Mouse (Mus musculus): Measurements from ENCODE around the gene Adora3.
A peak's percentile ranks its signal among the peaks of the same experiment; 100 is the strongest.
"Not testable (repeated sequence)": the region's sequence is repeated elsewhere in the genome, so short reads cannot be mapped to it uniquely, and the experiment has no call there.

Adora3 gene

GRCm38 (mm10) chr3:105901468-105901867 lies 30.8 kb downstream of the Adora3 start:
- DNase-seq (ENCODE audit: low read depth, low spot score), result no peak

GRCm38 (mm10) chr3:105904213-105904612 lies 33.6 kb downstream of the Adora3 start:
- DNase-seq (ENCODE audit: low read depth, low spot score), result no peak

GRCm38 (mm10) chr3:105904721-105905120 lies 34.1 kb downstream of the Adora3 start:
- DNase-seq (ENCODE audit: low read depth, low spot score), result no peak

DNA sequence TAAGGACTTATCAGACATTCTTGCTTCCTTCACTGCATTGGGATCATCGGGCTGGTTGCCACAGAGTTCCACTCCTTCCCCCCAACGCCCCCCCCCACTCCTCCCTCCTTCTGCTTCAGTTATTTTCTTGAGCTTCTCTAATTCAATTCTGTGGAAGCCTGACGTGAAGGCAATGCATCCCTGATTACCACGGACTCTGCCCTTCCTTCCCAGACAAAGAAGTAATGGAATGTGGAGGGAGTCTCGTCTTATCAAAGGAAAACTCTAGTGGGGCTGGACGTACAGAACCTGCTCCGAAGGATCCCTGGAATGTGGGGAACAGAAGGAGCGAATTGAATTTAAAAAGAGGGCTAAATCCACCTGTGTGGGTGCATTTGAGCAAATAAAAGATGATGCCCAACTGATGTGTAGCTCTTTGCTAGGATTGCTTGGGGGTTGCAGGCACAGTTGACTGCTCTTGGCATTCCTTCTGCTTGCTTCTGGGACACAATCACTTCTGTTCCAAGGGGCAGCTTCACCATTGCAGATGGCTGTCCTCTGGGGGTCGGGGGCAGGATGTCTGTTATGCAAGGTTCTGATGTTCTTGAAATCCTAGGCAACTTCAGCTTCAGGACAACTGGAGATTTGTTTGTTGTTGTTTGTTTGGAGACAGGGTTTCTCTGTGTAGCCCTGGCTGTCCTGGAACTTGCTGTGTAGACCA lies 37.4 kb downstream of the Adora3 start:
- no peak for DNase-seq (ENCODE audit: low read depth, low spot score)

- no peak for DNase-seq (ENCODE audit: low read depth, low spot score)
Measured at GRCm38 (mm10) chr3:105908976-105909375, 38.3 kb downstream of the Adora3 start.

GRCm38 (mm10) chr3:105910519-105911190 lies 40.0 kb downstream of the Adora3 start:
- DNase-seq (ENCODE audit: low read depth, low spot score), result peak; percentile 62

GRCm38 (mm10) chr3:105912097-105912880 lies 41.6 kb downstream of the Adora3 start:
- no peak for DNase-seq (ENCODE audit: low read depth, low spot score)

- DNase-seq (ENCODE audit: low read depth, low spot score), result no peak
Measured at GRCm38 (mm10) chr3:105913839-105914681, 43.4 kb downstream of the Adora3 start.

DNA sequence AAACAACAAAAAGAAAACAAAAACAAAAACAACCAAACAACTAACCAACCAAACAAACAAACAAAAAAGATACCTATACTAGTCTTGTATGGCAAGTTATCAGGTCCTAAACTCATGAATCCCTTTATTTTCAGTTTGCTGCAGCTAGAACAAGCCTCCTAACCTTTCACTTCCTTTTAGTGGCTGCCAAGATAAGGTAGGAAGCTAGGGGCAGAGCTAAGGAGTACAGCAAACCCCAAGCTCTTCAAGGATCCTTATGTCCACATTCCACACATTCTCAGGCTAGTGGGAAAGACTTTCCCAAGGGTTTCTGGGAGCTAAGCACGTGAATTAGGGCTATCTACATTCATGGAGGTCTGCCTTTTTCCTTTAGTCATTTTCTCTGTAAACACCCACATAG lies 44.6 kb downstream of the Adora3 start:
- DNase-seq (ENCODE audit: low read depth, low spot score), result no peak

DNA sequence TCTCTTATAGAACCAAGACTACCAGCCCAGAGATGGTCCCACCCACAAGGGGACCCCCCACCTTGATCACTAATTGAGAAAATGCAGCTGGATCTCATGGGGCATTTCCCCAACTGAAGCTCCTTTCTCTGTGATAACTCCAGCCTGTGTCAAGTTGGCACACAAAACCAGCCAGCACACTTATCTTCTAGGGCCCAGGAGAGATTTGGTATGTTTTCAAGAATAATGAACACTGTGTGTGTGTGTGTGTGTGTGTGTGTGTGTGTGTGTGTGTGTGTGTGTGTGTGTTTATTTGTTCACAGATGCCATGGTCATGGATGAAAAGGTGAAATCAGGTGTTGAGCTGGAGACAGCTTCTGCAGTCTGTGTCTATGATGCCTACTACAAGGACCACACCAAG lies 45.8 kb downstream of the Adora3 start:
- DNase-seq (ENCODE audit: low read depth, low spot score), result not testable (repeated sequence)

GRCm38 (mm10) chr3:105917656-105918354 lies 47.1 kb downstream of the Adora3 start:
- DNase-seq (ENCODE audit: low read depth, low spot score), result no peak

DNA sequence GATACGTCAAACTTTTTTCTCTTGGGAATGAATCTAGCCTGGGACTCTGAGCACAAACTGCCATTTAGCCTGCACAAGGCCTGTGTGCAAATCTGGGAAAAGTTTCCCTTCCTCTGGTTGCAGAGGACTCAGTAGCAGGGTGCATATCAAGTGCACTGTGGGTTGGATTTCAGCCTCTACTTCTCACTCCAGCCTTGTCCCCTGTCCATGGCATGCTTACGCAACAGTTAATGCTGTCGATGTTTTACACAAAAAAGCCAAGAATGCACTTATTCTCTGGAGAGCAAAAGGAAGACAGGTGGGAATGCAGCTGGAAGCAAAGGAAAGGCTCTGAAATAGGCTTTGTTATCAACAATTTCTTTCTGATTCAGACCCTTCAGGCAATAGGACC lies 47.7 kb downstream of the Adora3 start:
- no peak for DNase-seq (ENCODE audit: low read depth, low spot score)

- not testable (repeated sequence) for DNase-seq (ENCODE audit: low read depth, low spot score)
Measured at GRCm38 (mm10) chr3:105920743-105921142, 50.1 kb downstream of the Adora3 start.

DNA sequence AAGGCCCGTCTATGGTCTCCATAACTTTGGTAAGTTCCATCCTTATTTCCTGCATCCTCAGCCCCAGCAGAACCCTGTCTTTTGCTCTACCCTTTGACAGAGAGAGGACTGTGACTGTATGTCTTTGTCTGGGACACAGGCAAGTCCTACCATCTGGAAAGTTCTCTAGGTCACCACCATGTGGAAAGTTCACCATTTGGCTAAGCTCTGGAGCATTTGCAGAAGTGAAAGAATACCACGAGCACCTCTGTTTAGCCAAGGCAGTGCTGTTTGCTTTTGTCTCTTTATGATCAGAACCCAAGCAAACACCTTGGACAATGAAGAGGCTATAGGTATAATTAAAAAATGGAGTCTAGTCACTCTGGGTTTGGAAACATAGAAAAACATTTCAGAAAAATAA lies 51.3 kb downstream of the Adora3 start:
- DNase-seq (ENCODE audit: low read depth, low spot score), result no peak

DNA sequence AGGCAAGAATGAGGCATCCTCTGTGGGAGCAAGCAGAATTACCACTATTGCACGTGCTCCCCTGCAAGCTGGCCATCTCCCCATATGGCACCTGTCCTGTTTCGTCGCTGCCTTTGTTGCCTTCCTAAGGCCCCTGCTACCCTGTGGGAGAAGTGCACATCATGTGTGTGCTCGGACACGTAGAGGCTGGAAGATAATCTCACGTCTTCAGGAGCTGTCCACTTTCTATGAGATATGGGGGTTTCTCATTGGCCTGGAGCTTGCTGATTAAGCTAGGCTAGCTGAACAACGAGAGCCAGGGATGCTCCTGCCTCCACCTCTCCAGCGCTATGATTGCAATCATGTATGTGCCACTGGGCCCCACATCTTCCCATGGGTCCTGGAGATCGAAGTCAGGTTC lies 54.0 kb downstream of the Adora3 start:
- DNase-seq (ENCODE audit: low read depth, low spot score), result no peak

DNA sequence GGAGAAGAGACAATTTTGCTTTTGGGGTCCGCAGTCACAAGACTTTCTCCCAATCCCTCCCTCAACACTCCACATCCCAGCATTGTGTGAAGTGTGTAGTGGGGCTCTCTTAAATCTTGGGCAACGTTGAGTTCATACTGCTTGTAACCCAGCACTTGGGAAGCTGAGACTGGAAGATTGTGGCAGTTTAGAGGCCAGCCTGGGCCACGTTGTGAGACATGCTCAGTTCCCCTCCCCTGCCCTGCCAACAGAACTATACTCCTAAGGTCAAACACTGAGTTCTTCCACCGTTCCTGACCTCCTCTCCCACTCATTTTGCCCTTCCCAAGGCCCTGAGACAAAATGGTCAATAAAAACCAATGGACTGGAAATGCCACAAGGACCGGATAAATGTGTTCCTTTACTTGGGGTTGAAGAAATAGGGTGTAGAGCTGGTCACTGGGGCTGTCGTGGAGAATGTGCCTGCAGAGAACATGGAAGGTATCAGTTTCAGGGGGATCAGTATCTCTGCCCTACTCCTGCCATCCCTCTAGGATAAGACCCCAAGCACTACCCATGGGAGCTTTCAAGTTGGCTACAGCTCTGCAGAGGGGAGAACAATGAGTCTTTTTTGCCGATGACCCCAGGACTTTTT lies 57.0 kb downstream of the Adora3 start:
- no peak for DNase-seq (ENCODE audit: low read depth, low spot score)

DNA sequence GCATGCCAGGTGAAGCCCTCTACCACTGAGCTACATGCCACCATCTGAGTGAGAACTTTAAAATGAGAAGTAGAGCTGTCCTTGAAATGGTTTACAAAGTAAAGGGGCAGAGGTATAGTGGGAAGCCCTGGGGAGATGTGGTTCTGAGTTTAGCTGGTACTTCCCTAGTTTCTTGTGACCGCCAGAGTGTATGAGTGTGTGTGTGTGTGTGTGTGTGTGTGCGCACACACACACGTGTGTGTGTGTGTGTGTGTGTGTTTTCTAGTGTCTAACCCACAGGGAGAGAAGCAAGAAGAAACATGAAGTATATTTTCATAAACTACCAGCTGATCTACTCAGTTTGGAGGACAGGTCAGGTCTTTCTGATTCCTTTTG lies 57.5 kb downstream of the Adora3 start:
- DNase-seq (ENCODE audit: low read depth, low spot score), result no peak

DNA sequence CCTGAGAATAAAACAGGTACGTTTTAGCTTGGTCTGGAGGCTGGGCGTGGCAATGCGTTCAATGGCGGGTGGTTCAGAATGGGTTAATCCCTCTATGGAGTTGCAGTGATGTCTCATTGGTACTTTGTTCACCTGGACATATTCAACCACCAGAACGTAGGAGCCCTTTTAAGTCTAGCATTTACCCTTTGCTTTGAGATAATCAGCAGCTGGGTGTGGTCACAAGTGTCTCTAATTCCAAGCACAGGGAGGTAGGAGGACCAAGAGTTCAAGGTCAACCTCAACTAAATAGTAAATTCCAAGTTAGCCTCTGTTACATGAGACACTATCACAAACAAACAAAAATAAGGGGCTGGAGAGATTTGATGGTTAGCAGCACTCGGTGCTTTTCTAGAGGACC lies 58.1 kb downstream of the Adora3 start:
- DNase-seq (ENCODE audit: low read depth, low spot score), result no peak

- no peak for DNase-seq (ENCODE audit: low read depth, low spot score)
Measured at GRCm38 (mm10) chr3:105929821-105930220, 59.2 kb downstream of the Adora3 start.

DNA sequence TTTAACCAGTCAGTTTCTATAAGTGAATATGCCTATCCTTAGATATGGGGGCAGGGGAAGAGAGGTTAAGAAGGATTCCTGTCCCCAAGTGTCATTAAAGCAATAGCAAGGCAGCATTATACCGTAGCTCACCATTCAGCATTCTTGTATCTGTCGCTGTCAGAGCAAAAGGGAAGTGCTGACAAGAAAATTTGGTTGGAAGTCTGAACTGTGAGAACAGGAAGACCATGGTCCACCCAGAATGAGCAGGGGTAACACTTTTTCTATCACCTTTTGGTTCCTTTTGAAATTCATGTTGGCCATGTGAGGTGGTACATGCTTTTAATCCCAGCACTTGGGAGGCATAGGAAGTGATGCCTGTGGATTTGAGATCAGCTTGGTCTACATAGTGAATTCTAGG lies 60.4 kb downstream of the Adora3 start:
- DNase-seq (ENCODE audit: low read depth, low spot score), result no peak
